Mouse (Mus musculus): ENCODE measurements around the gene Tram2. TPM values are rescaled to one million over a fixed set of nuclear protein-coding genes. Genes with fewer than 3 reads are reported as not detected.

Tram2 gene
- polyA plus RNA-seq, 1 experiment from 2014 or later = 7.2 TPM

GRCm38 (mm10) chr1:20981764-20982163 is 97.3 kb downstream of the Tram2 start:
- Histone ChIP-seq H3K4me3 (replicated peaks; ENCODE audit: low read depth, low read length) (no peak overlapping the region), H3K27ac (no peak overlapping the region), H3K4me1 (replicated peaks; ENCODE audit: insufficient read depth, low read length) (no peaks in the 10 kb centered on the region), H3K27me3 (ENCODE audit: insufficient read depth, low read length) (no peaks in the 10 kb centered on the region), H3K4me2 (ENCODE audit: low read length) (no peak overlapping the region), H3K9ac (ENCODE audit: low read depth, low read length) (no peak overlapping the region), H3K9me3 (replicated peaks; ENCODE audit: low read length) (no peaks in the 10 kb centered on the region), H3K36me3 (ENCODE audit: insufficient read depth, low read length) (no peaks in the 10 kb centered on the region)
- 91% methylated on average over 6 of the region's 6 CpGs for WGBS
- ATAC-seq (replicated peaks; ENCODE audit: low FRiP score, low read depth) (no peak), DNase-seq (ENCODE audit: low spot score) (no peak)
- no peak for TF ChIP-seq CTCF (IDR thresholded peaks at IDR 0.05; ENCODE audit: low read depth)

- no peak overlapping the region for H3K4me2 ChIP-seq (ENCODE audit: low read length)
- no peaks in the 10 kb centered on the region for H3K27me3 ChIP-seq (ENCODE audit: insufficient read depth, low read length)
- no peak overlapping the region for H3K4me3 ChIP-seq (replicated peaks; ENCODE audit: low read depth, low read length)
- H3K27ac ChIP-seq = no peak overlapping the region
- ATAC-seq (replicated peaks; ENCODE audit: low FRiP score, low read depth) (no peak), DNase-seq (ENCODE audit: low spot score) (no peak)
- no peak for TF ChIP-seq CTCF (IDR thresholded peaks at IDR 0.05; ENCODE audit: low read depth)
- no peak overlapping the region for H3K9ac ChIP-seq (ENCODE audit: low read depth, low read length)
- no peaks in the 10 kb centered on the region for H3K4me1 ChIP-seq (replicated peaks; ENCODE audit: insufficient read depth, low read length)
- WGBS = 82% methylated on average over 1 of the region's 1 CpGs
- H3K36me3 ChIP-seq (ENCODE audit: insufficient read depth, low read length) = no peaks in the 10 kb centered on the region
- no peaks in the 10 kb centered on the region for H3K9me3 ChIP-seq (replicated peaks; ENCODE audit: low read length)
Measured at GRCm38 (mm10) chr1:20980553-20980952, 98.5 kb downstream of the Tram2 start.

- H3K9ac ChIP-seq (ENCODE audit: low read depth, low read length) = no peak overlapping the region
- H3K4me3 ChIP-seq (replicated peaks; ENCODE audit: low read depth, low read length) = no peak overlapping the region
- H3K9me3 ChIP-seq (replicated peaks; ENCODE audit: low read length) = no peaks in the 10 kb centered on the region
- no peak overlapping the region for H3K4me2 ChIP-seq (ENCODE audit: low read length)
- TF ChIP-seq CTCF (IDR thresholded peaks at IDR 0.05; ENCODE audit: low read depth) = no peak
- H3K4me1 ChIP-seq (replicated peaks; ENCODE audit: insufficient read depth, low read length) = no peaks in the 10 kb centered on the region
- DNase-seq (ENCODE audit: low spot score) = peak; percentile 31
- 48% methylated on average over 9 of the region's 9 CpGs for WGBS
- no peak for ATAC-seq (replicated peaks; ENCODE audit: low FRiP score, low read depth)
- no peaks in the 10 kb centered on the region for H3K36me3 ChIP-seq (ENCODE audit: insufficient read depth, low read length)
- H3K27me3 ChIP-seq (ENCODE audit: insufficient read depth, low read length) = no peaks in the 10 kb centered on the region
- no peak overlapping the region for H3K27ac ChIP-seq
Measured at GRCm38 (mm10) chr1:20974341-20975135, 104.5 kb downstream of the Tram2 start.

- TF ChIP-seq CTCF (IDR thresholded peaks at IDR 0.05; ENCODE audit: low read depth) = no peak
- Histone ChIP-seq H3K4me3 (replicated peaks; ENCODE audit: low read depth, low read length) (no peak overlapping the region), H3K9me3 (replicated peaks; ENCODE audit: low read length) (no peaks in the 10 kb centered on the region), H3K27me3 (ENCODE audit: insufficient read depth, low read length) (no peaks in the 10 kb centered on the region), H3K27ac (no peak overlapping the region), H3K9ac (ENCODE audit: low read depth, low read length) (no peak overlapping the region), H3K4me2 (ENCODE audit: low read length) (no peak overlapping the region), H3K36me3 (ENCODE audit: insufficient read depth, low read length) (no peaks in the 10 kb centered on the region), H3K4me1 (replicated peaks; ENCODE audit: insufficient read depth, low read length) (no peaks in the 10 kb centered on the region)
- DNase-seq (ENCODE audit: low spot score) (no peak), ATAC-seq (replicated peaks; ENCODE audit: low FRiP score, low read depth) (no peak)
- WGBS = 97% methylated on average over 6 of the region's 6 CpGs
Measured at GRCm38 (mm10) chr1:20973389-20973788, 105.6 kb downstream of the Tram2 start.

GRCm38 (mm10) chr1:20969642-20970041 is 109.4 kb downstream of the Tram2 start:
- no peak for DNase-seq (ENCODE audit: low spot score)
- no peak for TF ChIP-seq CTCF (IDR thresholded peaks at IDR 0.05; ENCODE audit: low read depth)
- no peak for ATAC-seq (replicated peaks; ENCODE audit: low FRiP score, low read depth)
- 95% methylated on average over 2 of the region's 2 CpGs for WGBS
- no peak overlapping the region for H3K4me3 ChIP-seq (replicated peaks; ENCODE audit: low read depth, low read length)
- no peak overlapping the region for H3K27ac ChIP-seq
- H3K27me3 ChIP-seq (ENCODE audit: insufficient read depth, low read length) = no peaks in the 10 kb centered on the region
- no peaks in the 10 kb centered on the region for H3K4me1 ChIP-seq (replicated peaks; ENCODE audit: insufficient read depth, low read length)
- H3K4me2 ChIP-seq (ENCODE audit: low read length) = no peak overlapping the region
- no peaks in the 10 kb centered on the region for H3K9me3 ChIP-seq (replicated peaks; ENCODE audit: low read length)
- no peak overlapping the region for H3K9ac ChIP-seq (ENCODE audit: low read depth, low read length)
- no peaks in the 10 kb centered on the region for H3K36me3 ChIP-seq (ENCODE audit: insufficient read depth, low read length)

- Histone ChIP-seq H3K4me2 (ENCODE audit: low read length) (no peak overlapping the region), H3K27ac (no peak overlapping the region), H3K27me3 (ENCODE audit: insufficient read depth, low read length) (no peaks in the 10 kb centered on the region), H3K9me3 (replicated peaks; ENCODE audit: low read length) (no peaks in the 10 kb centered on the region), H3K9ac (ENCODE audit: low read depth, low read length) (no peak overlapping the region), H3K4me1 (replicated peaks; ENCODE audit: insufficient read depth, low read length) (no peaks in the 10 kb centered on the region), H3K4me3 (replicated peaks; ENCODE audit: low read depth, low read length) (no peak overlapping the region), H3K36me3 (ENCODE audit: insufficient read depth, low read length) (no peaks in the 10 kb centered on the region)
- no peak for ATAC-seq (replicated peaks; ENCODE audit: low FRiP score, low read depth)
- no peak for DNase-seq (ENCODE audit: low spot score)
- 83% methylated on average over 3 of the region's 3 CpGs for WGBS
- no peak for TF ChIP-seq CTCF (IDR thresholded peaks at IDR 0.05; ENCODE audit: low read depth)
Measured at GRCm38 (mm10) chr1:20954876-20955275, 124.2 kb downstream of the Tram2 start.

Data from kidney, postnatal 0 days (tissue).